Mouse (Mus musculus) CH12.LX (cell line): ENCODE data around the gene Mpz.

ENCODE experiments used
- CTCF ChIP-seq, 2 experiments: IDR thresholded peaks in 1 of 2; conservative IDR thresholded peaks in 1 of 2; 2 replicates each; pipeline ENCODE4 v1.5.1; 2011 to 2012; ENCODE audit warnings: low read depth in 2 of 2, low read length in 2 of 2, improper control_type of control experiment in 1 of 2, inconsistent platforms in 1 of 2, mild to moderate bottlenecking in 1 of 2, moderate library complexity in 1 of 2
- E2F4 ChIP-seq: IDR thresholded peaks from 2 replicates; pipeline ENCODE4 v1.6.1; 2011; ENCODE audit warnings: low read depth, low read length, improper control_type of control experiment; ENCODE audit not compliant: insufficient replicate concordance
- EP300 ChIP-seq: IDR thresholded peaks from 2 replicates; pipeline ENCODE4 v1.6.1; 2011; ENCODE audit warnings: low read length, improper control_type of control experiment
- ETS1 ChIP-seq: conservative IDR thresholded peaks from 2 replicates; pipeline ENCODE4 v1.6.1; 2012; ENCODE audit warnings: low read depth, mild to moderate bottlenecking, inconsistent platforms, low read length, improper control_type of control experiment, moderate library complexity
- GABPA ChIP-seq: IDR thresholded peaks from 2 replicates; pipeline ENCODE4 v1.6.1; 2012; ENCODE audit warnings: low read depth, low read length, improper control_type of control experiment, inconsistent platforms; ENCODE audit not compliant: insufficient replicate concordance
- HCFC1 ChIP-seq: IDR thresholded peaks from 2 replicates; pipeline ENCODE4 v1.6.1; 2012; ENCODE audit warnings: low read depth, mild to moderate bottlenecking, inconsistent platforms, low read length, improper control_type of control experiment
- JUND ChIP-seq: conservative IDR thresholded peaks from 2 replicates; pipeline ENCODE4 v1.6.1; 2011; ENCODE audit warnings: low read depth, low read length, improper control_type of control experiment
- KAT2A ChIP-seq: IDR thresholded peaks from 2 replicates; pipeline ENCODE4 v1.6.1; 2012; ENCODE audit warnings: low read length, improper control_type of control experiment, inconsistent platforms; ENCODE audit not compliant: insufficient replicate concordance
- MAFK ChIP-seq: IDR thresholded peaks from 2 replicates; pipeline ENCODE4 v1.6.1; 2011; ENCODE audit warnings: low read length, improper control_type of control experiment; ENCODE audit not compliant: insufficient replicate concordance
- MAX ChIP-seq: IDR thresholded peaks from 2 replicates; pipeline ENCODE4 v1.6.1; 2011; ENCODE audit warnings: low read length, improper control_type of control experiment
- POLR2A ChIP-seq: IDR thresholded peaks from 2 replicates; pipeline ENCODE4 v1.6.1; 2011; ENCODE audit warnings: low read depth, mild to moderate bottlenecking, improper control_type of control experiment, low read length
- TBP ChIP-seq: conservative IDR thresholded peaks from 2 replicates; pipeline ENCODE4 v1.6.1; 2011; ENCODE audit warnings: low read depth, low read length, improper control_type of control experiment
- ZNF384 ChIP-seq: IDR thresholded peaks from 2 replicates; pipeline ENCODE4 v1.6.1; 2012; ENCODE audit warnings: low read depth, low read length, improper control_type of control experiment, inconsistent platforms

DNA sequence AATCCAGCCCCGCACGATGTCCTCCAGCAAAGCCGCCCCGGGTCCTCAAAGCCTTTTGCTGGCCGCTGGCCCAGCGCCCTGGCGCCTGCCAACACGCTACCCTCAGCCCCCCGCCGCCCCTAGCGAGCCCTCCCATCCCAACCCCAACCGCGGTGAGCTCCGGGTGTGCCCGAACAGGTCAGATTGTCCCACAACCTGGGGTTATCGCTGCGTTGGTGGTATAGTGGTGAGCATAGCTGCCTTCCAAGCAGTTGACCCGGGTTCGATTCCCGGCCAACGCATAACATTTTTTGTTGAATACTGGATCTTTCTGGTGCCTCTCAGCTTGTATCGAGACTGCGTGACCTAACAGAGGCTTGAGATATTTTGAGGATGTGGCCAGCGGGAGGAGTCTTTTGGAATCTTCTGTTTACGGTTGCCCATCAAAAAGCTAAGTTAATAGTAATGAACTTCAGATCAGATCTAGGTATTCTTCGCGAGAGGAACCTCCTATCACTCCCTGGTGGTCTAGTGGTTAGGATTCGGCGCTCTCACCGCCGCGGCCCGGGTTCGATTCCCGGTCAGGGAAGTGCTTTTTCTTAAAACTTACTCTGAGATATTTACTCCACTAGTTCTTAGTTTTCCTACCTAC, 47.8 kb upstream of the Mpz start:
- TF ChIP-seq ZNF384 (no peak), MAFK (peak; percentile 76), MAX (no peak), E2F4 (0 out of 2 replicates have a peak, but pooled peaks have one; percentile 45), HCFC1 (no peak), EP300 (no peak), CTCF (conservative IDR thresholded peaks at IDR 0.05 in 1 of 2, IDR thresholded peaks at IDR 0.05 in 1 of 2; ENCODE audit: low read depth in 2 of 2, low read length in 2 of 2) (no peak), KAT2A (peak; percentile 74; the same call in 1 of the 2 replicates), POLR2A (no peak), GABPA (no peak), ETS1 (no peak), TBP (peak; percentile 99), JUND (no peak)
